Mouse (Mus musculus) hindbrain, embryonic 16.5 days (tissue): Measurements from ENCODE around the gene Gm28048. TPM values are rescaled to one million over a fixed set of nuclear protein-coding genes. Genes with fewer than 3 reads are reported as not detected.

Experiments used
- ATAC-seq: fragments of 200-750 bp; cut with Nextera tagmentation; 2 replicates; pipeline ENCODE4 v1.8.0; 2017; ENCODE audit warnings: moderate TSS enrichment, moderate library complexity
- H3K27ac ChIP-seq: fragments of 300-500 bp; sonication (generic); 2 replicates; pipeline ENCODE4 v1.5.1; 2014; ENCODE audit warnings: low read depth, mild to moderate bottlenecking, control low read depth, low read length, moderate library complexity
- H3K27me3 ChIP-seq: fragments of 300-500 bp; sonication (generic); replicated peaks from 2 replicates; pipeline ENCODE4 v1.6.1; 2014; ENCODE audit warnings: low read length; ENCODE audit not compliant: control insufficient read depth, insufficient read depth
- H3K36me3 ChIP-seq: fragments of 300-500 bp; sonication (generic); 2 replicates; pipeline ENCODE4 v1.6.1; 2014; ENCODE audit warnings: mild to moderate bottlenecking, low read length, moderate library complexity, mixed read lengths; ENCODE audit not compliant: control insufficient read depth, insufficient read depth
- H3K4me1 ChIP-seq: fragments of 300-500 bp; sonication (generic); 2 replicates; pipeline ENCODE4 v1.6.1; 2014; ENCODE audit warnings: low read depth, low read length; ENCODE audit not compliant: control insufficient read depth, insufficient read depth
- H3K4me2 ChIP-seq: fragments of 300-500 bp; sonication (generic); 2 replicates; pipeline ENCODE4 v1.6.1; 2014; ENCODE audit warnings: mild to moderate bottlenecking, low read length, control low read depth, moderate library complexity
- H3K4me3 ChIP-seq: fragments of 300-500 bp; sonication (generic); 2 replicates; pipeline ENCODE4 v1.5.1; 2014; ENCODE audit warnings: mild to moderate bottlenecking, low read length, control low read depth, moderate library complexity
- H3K9ac ChIP-seq: fragments of 300-500 bp; sonication (generic); 2 replicates; pipeline ENCODE4 v1.6.1; 2014; ENCODE audit warnings: low read depth, mild to moderate bottlenecking, control low read depth, low read length, moderate library complexity
- H3K9me3 ChIP-seq: fragments of 300-500 bp; sonication (generic); 2 replicates; pipeline ENCODE4 v1.6.1; 2014; ENCODE audit warnings: mild to moderate bottlenecking, low read length, moderate library complexity; ENCODE audit not compliant: control insufficient read depth
- WGBS: fragments of 180-500 bp; shearing (Covaris S2); extraction: QIAGEN DNeasy Blood & Tissue Kit; methylation state at CpG from one replicate; pipeline ENCODE4 v1.1.7; 2014; 5-methylcytosine and 5-hydroxymethylcytosine counted together
- polyA plus RNA-seq: library from polyadenylated mRNA; unstranded; fragments of >200 nt; fragmentation: Nextera tagmentation; extraction: Ambion mirVana; gene quantifications from 2 replicates; pipeline ENCODE4 v1.2.1, GENCODE M21; 2015

The Gm28048 gene
- polyA plus RNA-seq, 1 experiment from 2014 or later: 5.4 TPM

DNA sequence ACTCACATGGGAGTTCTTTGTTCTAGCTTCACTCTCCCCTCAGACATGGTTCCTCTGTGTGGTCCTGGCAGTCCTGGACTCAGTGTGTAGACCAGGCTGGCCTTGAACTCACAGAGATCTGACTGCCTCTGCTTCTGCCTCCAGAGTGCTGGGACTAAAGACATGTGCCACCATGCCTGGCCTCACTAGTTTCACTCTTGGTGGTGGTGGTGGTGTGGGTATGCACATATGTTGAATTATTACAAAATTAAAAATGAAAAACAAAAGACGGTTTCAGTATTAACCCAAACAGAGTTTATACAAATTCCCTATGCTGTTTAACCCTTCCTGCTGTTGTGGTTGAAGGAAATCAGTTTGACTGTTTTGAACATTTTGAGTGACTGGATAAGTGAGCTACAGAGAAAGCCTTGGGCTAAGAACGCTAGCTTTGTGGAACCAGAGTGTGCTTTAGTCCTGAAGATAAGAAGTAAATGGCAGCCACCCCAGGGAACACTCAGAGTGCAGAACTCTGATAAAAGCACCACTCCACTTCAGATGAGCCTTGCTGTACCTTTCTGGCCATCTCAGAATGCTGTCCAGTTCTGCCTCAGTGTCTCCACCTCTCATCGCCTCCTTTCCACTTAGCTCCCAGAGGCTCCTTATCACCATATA is 105.1 kb downstream of the Gm28048 start:
- ATAC-seq: no peak
- peaks cover 10% of the 10 kb centered on the region for H3K4me1 ChIP-seq
- no peak overlapping the region for H3K4me2 ChIP-seq
- no peak overlapping the region for H3K27ac ChIP-seq
- H3K4me3 ChIP-seq: no peak overlapping the region
- no peak overlapping the region for H3K9ac ChIP-seq
- no peaks in the 10 kb centered on the region for H3K27me3 ChIP-seq
- WGBS: 98% methylated on average over 3 of the region's 3 CpGs
- H3K9me3 ChIP-seq: no peaks in the 10 kb centered on the region
- H3K36me3 ChIP-seq: no peaks in the 10 kb centered on the region

DNA sequence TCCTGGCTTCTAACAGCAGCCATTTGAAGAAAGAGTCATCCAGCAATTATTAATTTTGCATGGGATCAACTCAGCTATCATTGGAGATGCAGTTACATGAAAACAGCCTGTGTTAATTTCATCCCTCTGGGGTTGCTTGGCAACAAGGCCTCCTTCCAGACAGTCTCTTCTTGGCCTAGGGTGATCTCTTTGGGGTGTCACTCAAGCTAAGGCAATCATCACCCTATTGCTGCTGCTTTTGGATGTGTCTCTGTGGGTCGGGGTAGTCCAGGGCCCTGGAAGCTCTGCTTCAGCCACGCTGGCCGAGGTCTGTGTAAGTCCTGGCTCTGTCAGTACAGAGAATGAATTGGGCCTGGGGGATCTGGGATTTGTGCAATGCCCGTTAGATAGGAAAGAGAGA is 106.6 kb downstream of the Gm28048 start:
- H3K9me3 ChIP-seq: no peaks in the 10 kb centered on the region
- no peak overlapping the region for H3K4me2 ChIP-seq
- peaks cover 10% of the 10 kb centered on the region for H3K4me1 ChIP-seq
- WGBS: 51% methylated on average over 4 of the region's 4 CpGs
- H3K9ac ChIP-seq: no peak overlapping the region
- ATAC-seq: peak; percentile 75
- no peaks in the 10 kb centered on the region for H3K36me3 ChIP-seq
- no peaks in the 10 kb centered on the region for H3K27me3 ChIP-seq
- no peak overlapping the region for H3K27ac ChIP-seq
- no peak overlapping the region for H3K4me3 ChIP-seq

DNA sequence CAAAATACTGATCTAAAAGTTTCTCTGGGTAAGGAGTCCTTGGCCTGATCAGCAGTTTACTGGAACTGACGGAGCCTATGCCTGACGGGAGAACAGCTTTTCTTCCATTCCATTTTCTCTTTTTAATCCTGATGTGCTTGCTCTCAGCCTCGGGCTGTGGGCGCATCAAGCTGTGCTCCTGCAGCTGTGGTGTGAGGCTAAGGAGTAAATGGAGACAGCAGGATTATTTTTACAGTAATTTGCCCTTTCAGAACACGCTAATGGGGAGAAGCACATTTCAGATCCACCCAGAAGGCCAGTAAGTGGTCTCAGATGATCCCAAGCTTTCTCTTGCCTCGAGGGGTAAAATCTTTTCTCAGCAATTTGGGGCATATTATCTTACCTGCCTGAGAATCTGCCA is 107.1 kb downstream of the Gm28048 start:
- ATAC-seq: 0 out of 2 replicates have a peak, but pooled peaks have one; percentile 21
- Histone ChIP-seq H3K4me1 (peaks cover 10% of the 10 kb centered on the region), H3K4me2 (no peak overlapping the region), H3K36me3 (no peaks in the 10 kb centered on the region), H3K27me3 (no peaks in the 10 kb centered on the region), H3K27ac (no peak overlapping the region; the same call in 1 of the 2 replicates), H3K9me3 (no peaks in the 10 kb centered on the region), H3K9ac (no peak overlapping the region), H3K4me3 (no peak overlapping the region)
- 52% methylated on average over 6 of the region's 6 CpGs for WGBS

DNA sequence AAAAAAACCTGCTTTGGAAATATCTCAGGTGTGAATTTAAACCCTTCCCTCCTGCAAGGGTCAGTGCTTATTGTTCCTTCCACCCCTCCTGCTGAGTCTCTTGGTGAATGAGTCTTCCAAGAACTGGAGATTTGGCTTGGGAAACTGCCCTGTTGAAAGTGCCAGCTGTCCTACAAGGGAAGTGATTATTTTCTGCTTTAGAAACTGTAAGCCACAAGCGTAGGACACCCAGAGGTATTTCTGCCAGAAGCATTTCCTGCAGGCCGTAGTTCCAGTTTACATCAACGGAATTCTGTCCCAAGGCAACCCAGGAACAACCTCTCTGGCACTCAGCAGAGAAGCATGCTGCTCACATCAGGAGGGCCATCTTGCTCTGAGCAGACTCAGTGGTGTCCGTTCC is 108.5 kb downstream of the Gm28048 start:
- WGBS: 43% methylated on average over 4 of the region's 4 CpGs

DNA sequence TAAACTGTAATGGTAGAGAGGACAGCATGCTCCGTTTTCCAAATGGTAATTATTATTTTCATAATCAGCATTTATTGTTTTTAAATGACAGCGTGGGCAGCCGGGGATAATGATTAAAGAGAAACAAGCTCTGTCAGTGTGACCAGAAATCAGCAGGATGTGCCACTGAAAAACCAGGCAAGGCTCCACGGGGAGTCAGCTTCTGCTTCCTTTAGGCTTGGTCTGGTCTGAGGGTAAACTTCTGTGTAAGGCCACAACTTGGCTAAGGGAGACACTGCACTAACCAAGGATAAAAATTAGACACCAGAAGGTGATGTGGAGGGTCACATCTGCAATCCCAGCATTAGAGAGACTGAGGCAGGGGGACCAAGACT is 109.6 kb downstream of the Gm28048 start:
- no peaks in the 10 kb centered on the region for H3K27me3 ChIP-seq
- H3K4me3 ChIP-seq: no peak overlapping the region
- H3K9ac ChIP-seq: no peak overlapping the region
- no peak for ATAC-seq
- no peak overlapping the region for H3K27ac ChIP-seq
- no peaks in the 10 kb centered on the region for H3K9me3 ChIP-seq
- H3K4me1 ChIP-seq: peaks cover 10% of the 10 kb centered on the region
- no peaks in the 10 kb centered on the region for H3K36me3 ChIP-seq
- H3K4me2 ChIP-seq: no peak overlapping the region
- WGBS: 49% methylated on average over 4 of the region's 4 CpGs

More for the DNA sequence above, 108.5 kb downstream of the Gm28048 start:
- H3K9ac ChIP-seq: no peak overlapping the region
- H3K4me2 ChIP-seq: no peak overlapping the region
- H3K4me3 ChIP-seq: no peak overlapping the region
- ATAC-seq: peak; percentile 35; the same call in 1 of the 2 replicates
- H3K4me1 ChIP-seq: peaks cover 10% of the 10 kb centered on the region
- H3K27ac ChIP-seq: no peak overlapping the region
- no peaks in the 10 kb centered on the region for H3K27me3 ChIP-seq
- H3K36me3 ChIP-seq: no peaks in the 10 kb centered on the region
- H3K9me3 ChIP-seq: no peaks in the 10 kb centered on the region

DNA sequence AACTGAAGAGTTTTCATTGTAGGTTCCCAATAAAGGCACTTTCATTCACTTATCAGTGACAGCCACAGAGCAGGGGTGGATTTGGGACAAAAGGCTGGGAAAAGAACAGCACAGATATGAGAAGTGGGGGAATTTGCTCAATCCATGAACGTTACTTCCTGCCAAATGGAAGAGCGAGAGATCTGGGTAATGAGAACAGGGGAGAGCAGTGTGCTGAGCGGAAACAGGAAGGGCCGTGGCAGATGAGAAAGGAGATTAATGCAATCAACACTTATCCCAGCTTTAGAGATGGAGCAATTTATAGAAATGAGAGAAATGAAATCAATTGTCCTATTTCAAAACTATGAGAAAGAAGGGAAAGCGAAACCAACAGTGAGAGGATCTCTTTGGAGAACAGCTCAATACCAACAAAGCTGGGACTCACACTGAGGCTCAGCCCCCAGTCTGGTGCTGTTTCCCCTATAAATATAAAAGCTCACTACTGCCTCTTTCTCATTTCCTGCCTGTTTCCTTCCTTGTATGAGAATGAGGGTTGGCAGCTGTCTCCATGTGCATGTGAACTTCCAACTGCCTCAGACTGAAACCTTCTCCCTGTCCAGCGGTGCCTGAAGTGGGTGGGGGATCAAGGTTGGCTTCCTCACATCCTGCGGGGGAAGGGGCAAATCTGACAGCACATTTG is 110.1 kb downstream of the Gm28048 start:
- Histone ChIP-seq H3K4me3 (no peak overlapping the region), H3K4me1 (peaks cover 10% of the 10 kb centered on the region), H3K4me2 (no peak overlapping the region), H3K36me3 (no peaks in the 10 kb centered on the region), H3K27me3 (no peaks in the 10 kb centered on the region), H3K9ac (no peak overlapping the region), H3K27ac (no peak overlapping the region), H3K9me3 (no peaks in the 10 kb centered on the region)
- 74% methylated on average over 7 of the region's 7 CpGs for WGBS
- ATAC-seq: no peak

DNA sequence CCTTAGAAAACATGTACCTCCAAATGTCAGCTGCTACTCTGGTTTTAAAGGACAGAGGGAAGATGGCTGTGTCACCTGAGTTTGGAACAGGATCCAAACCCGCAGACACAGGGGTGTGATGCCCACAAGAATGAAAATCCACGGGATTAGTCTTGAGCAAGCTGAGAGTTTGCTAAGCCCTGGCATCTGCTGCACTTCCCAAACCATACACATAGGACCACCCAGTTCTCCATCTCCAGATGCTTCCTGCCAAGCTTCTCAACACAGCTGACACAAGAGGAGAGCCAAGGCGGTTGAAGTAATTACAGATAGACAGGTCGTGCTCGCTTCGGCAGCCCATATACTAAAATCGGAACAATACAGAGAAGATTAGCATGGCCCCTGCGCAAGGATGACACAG is 113.3 kb downstream of the Gm28048 start:
- Histone ChIP-seq H3K4me1 (peaks cover under 1% of the 10 kb centered on the region), H3K9me3 (no peaks in the 10 kb centered on the region), H3K4me3 (no peak overlapping the region), H3K27me3 (no peaks in the 10 kb centered on the region), H3K9ac (no peak overlapping the region), H3K27ac (no peak overlapping the region), H3K36me3 (no peaks in the 10 kb centered on the region), H3K4me2 (no peak overlapping the region)
- 86% methylated on average over 8 of the region's 8 CpGs for WGBS
- peak; percentile 22; the same call in 1 of the 2 replicates for ATAC-seq

DNA sequence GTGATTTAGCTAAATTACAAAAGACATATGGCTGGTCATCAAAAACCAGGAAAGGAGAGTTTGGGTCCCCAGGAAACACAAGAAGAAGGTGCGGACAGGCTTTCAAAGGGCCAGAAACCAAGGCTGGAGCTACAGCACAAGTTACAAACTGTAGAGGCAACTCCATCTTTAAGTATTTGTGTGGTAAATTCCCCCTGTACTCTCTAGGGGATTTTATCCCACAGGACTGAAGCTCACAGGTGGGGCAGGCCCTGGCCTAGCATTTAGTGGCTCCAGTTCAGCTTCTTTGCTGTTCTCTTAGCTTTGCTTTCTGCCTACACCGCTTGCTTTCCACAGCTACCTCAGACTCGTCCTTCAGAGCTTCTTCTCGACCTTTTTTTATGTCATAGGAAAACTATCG is 114.2 kb downstream of the Gm28048 start:
- no peaks in the 10 kb centered on the region for H3K4me1 ChIP-seq
- H3K9me3 ChIP-seq: no peaks in the 10 kb centered on the region
- H3K27me3 ChIP-seq: no peaks in the 10 kb centered on the region
- no peak for ATAC-seq
- no peak overlapping the region for H3K4me2 ChIP-seq
- H3K4me3 ChIP-seq: no peak overlapping the region
- no peak overlapping the region for H3K9ac ChIP-seq
- H3K36me3 ChIP-seq: no peaks in the 10 kb centered on the region
- H3K27ac ChIP-seq: no peak overlapping the region
- WGBS: 93% methylated on average over 5 of the region's 5 CpGs

DNA sequence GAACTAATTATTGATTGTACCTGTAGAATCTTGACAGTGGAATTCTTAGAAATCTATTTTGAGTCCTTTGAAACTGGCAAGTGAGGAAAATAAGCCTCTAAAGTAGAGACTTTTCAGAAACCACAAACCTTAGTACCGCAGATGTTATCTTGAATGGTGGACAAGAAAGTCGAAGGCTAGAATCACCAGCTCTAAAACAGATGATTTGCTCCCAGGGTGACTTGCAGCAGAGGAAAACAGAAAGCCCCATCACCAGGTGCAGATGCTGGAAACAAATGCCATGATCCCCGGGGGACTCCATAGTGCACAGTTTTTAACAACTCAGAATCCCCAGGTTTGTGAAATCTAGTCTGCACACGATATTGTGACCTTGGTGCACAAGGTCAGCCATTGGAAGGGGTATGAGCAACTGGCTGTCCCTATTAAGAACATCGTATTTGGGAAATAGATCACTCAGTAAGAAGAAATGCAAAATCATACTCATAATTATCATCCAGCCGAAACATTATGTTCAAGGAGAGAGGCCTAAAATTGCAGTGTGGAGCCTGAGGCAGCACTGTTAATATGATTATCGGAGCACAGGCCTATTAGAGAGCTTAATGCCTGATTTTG is 116.1 kb downstream of the Gm28048 start:
- Histone ChIP-seq H3K27ac (no peak overlapping the region), H3K36me3 (no peaks in the 10 kb centered on the region), H3K4me2 (no peak overlapping the region), H3K9me3 (no peaks in the 10 kb centered on the region), H3K27me3 (peaks cover 8% of the 10 kb centered on the region), H3K4me3 (no peak overlapping the region), H3K4me1 (no peaks in the 10 kb centered on the region), H3K9ac (no peak overlapping the region)
- ATAC-seq: no peak
- 83% methylated on average over 7 of the region's 7 CpGs for WGBS
